Mouse (Mus musculus) frontal cortex, adult 2 months (tissue): ENCODE measurements around the gene Gm21118. TPM values are rescaled to one million over a fixed set of nuclear protein-coding genes. Genes with fewer than 3 reads are reported as not detected.
"Not testable (repeated sequence)": the region's sequence is repeated elsewhere in the genome, so short reads cannot be mapped to it uniquely, and the experiment has no call there.

ENCODE experiments used
- DNase-seq, 2 experiments: peaks; one replicate each; pipeline ENCODE4 v3.0.0; 2022; ENCODE audit warnings: low spot score in 1 of 2; ENCODE audit errors: extremely low spot score in 1 of 2
- polyA plus RNA-seq: library from polyadenylated mRNA; depleted of rRNA; stranded (reverse); fragments of >200 nt; gene quantifications from 2 replicates; pipeline ENCODE4 v1.2.3, GENCODE M21; 2012; rRNA removed

Gene Gm21118
- not detected in 2 replicates for polyA plus RNA-seq

DNA sequence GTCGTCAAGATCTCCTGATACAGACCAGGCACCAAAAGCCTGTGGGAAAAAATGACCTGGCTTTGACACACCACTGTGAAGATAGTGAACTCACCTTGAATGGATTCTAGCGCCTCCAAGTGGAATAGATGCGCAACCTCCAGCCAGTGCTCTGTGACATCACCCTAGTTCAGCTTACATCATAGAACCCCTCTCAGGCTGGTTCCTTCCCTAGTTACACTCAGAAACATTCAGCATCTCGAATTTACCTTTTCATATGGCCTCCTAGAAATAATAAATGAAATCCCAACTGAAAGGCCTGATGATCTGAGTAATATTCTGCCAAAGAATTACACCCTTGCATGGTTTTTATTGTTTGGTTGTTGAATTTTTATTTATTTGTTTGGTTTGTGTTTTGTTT, at the start of gene Gm21118:
Gene Gm21118 (minus strand): TSS at position 101 of the 400 bp plus-strand sequence.
- DNase-seq: not testable (repeated sequence)

DNA sequence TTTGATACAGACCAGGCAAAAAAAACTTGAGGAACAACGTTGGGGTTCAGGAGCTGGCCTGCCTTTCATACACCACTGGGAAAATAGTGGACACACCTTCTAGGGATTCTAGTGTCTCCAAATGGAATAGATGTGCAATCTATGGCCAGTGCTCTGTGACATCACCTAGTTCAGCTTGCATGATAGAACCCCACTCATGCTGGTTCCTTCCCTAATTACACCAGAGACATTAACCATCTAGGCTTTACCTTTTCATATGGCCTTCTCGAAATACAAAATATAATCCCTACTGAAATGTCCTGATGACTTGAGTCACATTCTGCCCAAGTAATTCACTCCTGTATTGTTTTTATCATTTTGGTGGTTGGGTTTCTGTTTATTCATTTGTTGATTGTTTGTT, 29.7 kb upstream of the Gm21118 start, which contains the start of the genes Gm29423 and Gm29644:
Gene Gm29423 (minus strand): TSS at position 101 of the 400 bp plus-strand sequence.
Gene Gm29644 (minus strand): TSS at position 157 of the 400 bp plus-strand sequence.
- not testable (repeated sequence) for DNase-seq

Other genes with a start within 250 kb of the Gm21118 start
- not detected in 2 replicates for gene Gm29423, start 29.6 kb upstream of the Gm21118 start, polyA plus RNA-seq
- gene Gm29644, start 29.7 kb upstream of the Gm21118 start, polyA plus RNA-seq: not detected in 2 replicates
- not detected in 2 replicates for gene Gm20888, start 168.2 kb upstream of the Gm21118 start, polyA plus RNA-seq